Mouse (Mus musculus): ENCODE results near the gene Dnajc16.

DNA sequence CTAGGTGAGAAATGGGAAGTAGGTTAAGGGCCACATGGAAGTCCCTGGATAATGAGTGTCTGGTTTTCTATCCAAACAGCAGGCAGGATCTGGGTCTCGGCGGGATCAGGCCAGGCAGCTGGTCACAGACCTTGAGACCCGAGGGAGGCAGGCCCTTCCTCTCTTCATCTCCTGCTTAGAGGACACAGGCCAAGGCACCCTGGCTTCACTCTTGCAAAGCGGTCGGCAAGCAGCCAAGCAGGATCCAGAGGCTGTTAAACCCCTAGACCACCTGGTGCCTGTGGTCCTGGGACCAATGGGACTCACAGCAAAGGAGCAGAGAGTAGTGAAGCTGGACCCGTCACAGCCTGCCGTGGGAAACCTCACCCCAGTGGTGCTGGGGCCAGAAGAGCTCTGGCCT lies 5.6 kb upstream of the Dnajc16 start:
- TF ChIP-seq POLR2A (IDR thresholded peaks at IDR 0.05; ENCODE audit: borderline replicate concordance, extremely low read depth, low read depth, low read length) (no peak), CTCF (IDR thresholded peaks at IDR 0.05; ENCODE audit: insufficient read depth, low read length) (no peak)

Data from lung, adult 2 months (tissue).